Mouse (Mus musculus) olfactory bulb, adult 2 months (tissue): Measurements from ENCODE around the gene Tbc1d19.

Experiments used
- CTCF ChIP-seq: fragments of 200-500 bp; IDR thresholded peaks from 2 replicates; pipeline ENCODE4 v1.5.1; 2012; ENCODE audit warnings: low read depth, mild to moderate bottlenecking, low read length, moderate library complexity; ENCODE audit not compliant: insufficient read depth
- POLR2A ChIP-seq: fragments of 200-500 bp; IDR thresholded peaks from 2 replicates; pipeline ENCODE4 v1.6.1; 2012; ENCODE audit warnings: mild to moderate bottlenecking, low read depth, low read length, moderate library complexity; ENCODE audit not compliant: insufficient read depth

DNA sequence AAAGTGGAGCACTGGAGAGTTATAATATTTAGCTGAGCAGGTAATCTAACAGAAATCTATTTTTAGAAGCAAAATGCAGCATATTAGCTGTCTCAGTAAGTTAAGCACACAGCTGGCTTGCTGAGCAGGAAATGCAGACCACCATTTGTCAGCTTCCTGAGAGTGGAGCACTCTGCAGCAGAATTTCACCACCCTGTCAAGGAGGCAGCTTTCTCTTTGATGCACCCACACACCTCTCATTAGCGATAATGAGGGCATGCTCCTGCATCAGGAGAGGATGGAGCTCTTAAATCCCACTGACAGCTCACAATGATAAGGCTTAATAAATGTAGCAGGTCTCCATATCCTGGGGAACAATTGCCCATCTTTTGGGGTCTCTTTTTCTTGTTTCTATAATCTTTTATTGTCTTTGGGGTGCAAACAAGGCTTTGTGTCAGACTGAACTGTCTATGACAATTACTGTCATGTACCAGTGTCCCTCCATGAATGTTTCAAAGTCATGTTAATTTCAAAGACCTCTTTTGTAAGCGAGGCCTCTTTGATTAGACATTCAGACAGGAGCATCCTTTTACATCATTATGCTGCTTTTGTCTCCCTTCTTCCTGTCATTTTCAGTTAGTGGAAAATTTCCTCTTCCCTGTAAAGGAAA is 39.0 kb downstream of the Tbc1d19 start:
- TF ChIP-seq POLR2A (no peak), CTCF (no peak)
